Mouse (Mus musculus): ENCODE data around the gene Fbxw8.

GRCm38 (mm10) chr5:118118922-118119321 lies 36.3 kb downstream of the Fbxw8 start:
- TF ChIP-seq CTCF (IDR thresholded peaks at IDR 0.05; ENCODE audit: low read depth) = no peak
- no peak for TF ChIP-seq EP300 (optimal IDR thresholded peaks at IDR 0.05)

All from stomach, postnatal 0 days (tissue).